Comparison of ENCODE assay signal across 35 mouse cellular contexts in genomic region chr16:50478695-50479094, GRCm38 (mm10).
"Had no signal": no experiment of that assay in that cellular context is flagged by ENCODE, and none has a peak within 500 bp of the region (broad histone marks: within the 10 kb centered on the region; RNA-seq: fewer than 3 reads in every experiment).

No protein-coding gene starts in this region.

- ATAC-seq: hindbrain, embryonic 16.5 days; hindbrain, postnatal 0 days; inflammation-experienced regulatory T-cells, adult 6 months; intestine, embryonic 15.5 days; intestine, embryonic 16.5 days; intestine, postnatal 0 days had no signal

- DNase-seq: heart, postnatal 10 days; heart, postnatal 14 days; heart, postnatal 36 days; heart, postnatal 4 days; kidney, adult 11 months; kidney, adult 18-20 months; kidney, adult 2 months; kidney, adult 8-10 months; kidney, adult 9 months; kidney, postnatal 10 days; kidney, postnatal 14 days; kidney, postnatal 25 days; kidney, postnatal 36 days; kidney, postnatal 4 days; layer of hippocampus, adult 9-11 months; layer of hippocampus, postnatal 36 days had no signal

- H3K4me3 ChIP-seq: heart, embryonic 12.5 days; heart, embryonic 13.5 days; heart, embryonic 15.5 days; hindbrain, embryonic 10.5 days; hindbrain, embryonic 12.5 days; hindbrain, embryonic 13.5 days; hindbrain, embryonic 15.5 days; intestine, embryonic 15.5 days; kidney, embryonic 15.5 days; layer of hippocampus, adult 2 months; left cerebral cortex, adult 2 months had no signal

- H3K9ac ChIP-seq: heart, embryonic 12.5 days; heart, embryonic 13.5 days; heart, embryonic 15.5 days; hindbrain, embryonic 12.5 days; hindbrain, embryonic 13.5 days; hindbrain, embryonic 14.5 days; hindbrain, embryonic 15.5 days; intestine, embryonic 15.5 days; kidney, embryonic 15.5 days had no signal

- H3K4me1 ChIP-seq: hindbrain, embryonic 12.5 days; hindbrain, embryonic 13.5 days; intestine, embryonic 15.5 days; kidney, embryonic 15.5 days had no signal

- H3K27ac ChIP-seq: heart, embryonic 13.5 days; heart, embryonic 15.5 days; hindbrain, embryonic 10.5 days; hindbrain, embryonic 12.5 days; hindbrain, embryonic 13.5 days; hindbrain, embryonic 14.5 days; hindbrain, embryonic 15.5 days; hindbrain, postnatal 0 days; intestine, embryonic 15.5 days; kidney, embryonic 15.5 days; kidney, postnatal 0 days; layer of hippocampus, adult 2 months; left cerebral cortex, adult 2 months had no signal

- H3K4me2 ChIP-seq: heart, embryonic 11.5 days; heart, embryonic 12.5 days; heart, embryonic 13.5 days; heart, embryonic 15.5 days; hindbrain, embryonic 12.5 days; hindbrain, embryonic 13.5 days; hindbrain, embryonic 14.5 days; hindbrain, embryonic 15.5 days; intestine, embryonic 15.5 days; kidney, embryonic 15.5 days had no signal

- H3K9me3 ChIP-seq: heart, embryonic 12.5 days; heart, embryonic 13.5 days; heart, embryonic 15.5 days; hindbrain, embryonic 10.5 days; hindbrain, embryonic 12.5 days; hindbrain, embryonic 13.5 days; hindbrain, embryonic 15.5 days; intestine, embryonic 15.5 days; kidney, embryonic 15.5 days had no signal

- H3K36me3 ChIP-seq: heart, embryonic 12.5 days; heart, embryonic 13.5 days; heart, embryonic 15.5 days; hindbrain, embryonic 10.5 days; hindbrain, embryonic 12.5 days; hindbrain, embryonic 13.5 days; hindbrain, embryonic 15.5 days; intestine, embryonic 15.5 days; kidney, embryonic 15.5 days had no signal

- H3K27me3 ChIP-seq: heart, embryonic 12.5 days; heart, embryonic 13.5 days; heart, embryonic 15.5 days; hindbrain, embryonic 12.5 days; hindbrain, embryonic 13.5 days; hindbrain, embryonic 15.5 days; intestine, embryonic 15.5 days; kidney, embryonic 15.5 days had no signal
